Mouse (Mus musculus) right cerebral cortex, postnatal 10 days (tissue): ENCODE data around the gene Zbtb12.
A peak's percentile ranks its signal among the peaks of the same experiment; 100 is the strongest.
"Not testable (repeated sequence)": the region's sequence is repeated elsewhere in the genome, so short reads cannot be mapped to it uniquely, and the experiment has no call there.

ENCODE experiments used
- DNase-seq, 2 experiments: peaks; one replicate each; pipeline ENCODE4 v3.0.0; 2021; ENCODE audit warnings: low spot score in 2 of 2

Gene Zbtb12

DNA sequence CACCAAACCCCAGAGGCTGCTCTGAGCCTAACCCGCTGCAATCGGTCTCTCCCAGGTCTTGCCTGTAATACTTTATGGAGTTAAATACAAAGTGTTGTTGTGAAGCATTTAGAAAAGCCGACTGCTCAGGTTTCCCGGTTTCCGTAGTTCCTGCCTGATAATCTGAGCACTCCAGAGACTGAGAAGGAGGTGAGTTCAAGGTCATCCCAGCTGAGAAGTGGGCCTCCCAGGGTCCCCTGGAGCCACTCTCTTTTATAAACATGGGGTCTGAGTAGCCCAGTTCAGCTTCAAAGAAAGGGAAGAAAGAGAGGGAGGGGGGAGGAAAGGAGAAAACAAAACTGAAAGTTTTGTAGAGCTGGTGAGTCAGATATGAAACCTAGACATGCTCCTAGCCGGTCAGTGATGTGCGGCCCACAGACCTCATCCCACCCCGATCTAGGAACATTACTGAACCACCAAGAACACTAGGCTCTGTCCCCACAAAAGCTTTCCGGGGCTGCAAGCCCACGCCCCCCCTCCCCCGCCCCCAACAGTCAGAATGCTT is at the start of gene Zbtb12:
Zbtb12 (plus strand) TSS at position 148 of the 544 bp plus-strand sequence.
- no peak for DNase-seq

DNA sequence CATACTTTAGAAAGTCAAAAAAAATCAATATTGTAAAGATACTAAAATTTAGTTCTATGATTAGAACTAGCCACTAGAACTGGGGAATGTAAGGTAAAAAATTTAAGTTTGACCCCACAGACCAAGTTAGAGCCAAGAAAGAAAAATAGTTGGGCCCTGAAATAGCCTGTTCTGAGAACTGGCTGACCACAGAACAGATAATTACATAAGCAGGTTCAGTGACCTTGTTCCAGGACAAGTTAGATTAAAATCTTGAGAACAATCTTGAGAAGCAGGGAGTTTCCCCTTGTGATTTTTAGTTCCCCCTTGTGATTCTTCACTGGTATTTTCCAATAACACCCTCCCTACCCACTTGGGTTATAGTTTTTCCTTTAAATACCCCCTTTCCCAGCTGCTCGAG is 48.5 kb upstream of the Zbtb12 start:
- not testable (repeated sequence) for DNase-seq

GRCm38 (mm10) chr17:34836155-34836855 is 43.0 kb upstream of the Zbtb12 start:
- no peak for DNase-seq

GRCm38 (mm10) chr17:34836856-34837221 is 42.4 kb upstream of the Zbtb12 start, which contains the start of the genes Stk19 and Dxo:
Gene Stk19 (minus strand): TSS chr17:34836945.
Gene Dxo (plus strand): TSS chr17:34837019.
- peak; percentile 98 to 99 for DNase-seq

- DNase-seq = peak in 1 of 2 experiments; percentile 47
Observed at GRCm38 (mm10) chr17:34837464-34838324, 41.6 kb upstream of the Zbtb12 start.

DNA sequence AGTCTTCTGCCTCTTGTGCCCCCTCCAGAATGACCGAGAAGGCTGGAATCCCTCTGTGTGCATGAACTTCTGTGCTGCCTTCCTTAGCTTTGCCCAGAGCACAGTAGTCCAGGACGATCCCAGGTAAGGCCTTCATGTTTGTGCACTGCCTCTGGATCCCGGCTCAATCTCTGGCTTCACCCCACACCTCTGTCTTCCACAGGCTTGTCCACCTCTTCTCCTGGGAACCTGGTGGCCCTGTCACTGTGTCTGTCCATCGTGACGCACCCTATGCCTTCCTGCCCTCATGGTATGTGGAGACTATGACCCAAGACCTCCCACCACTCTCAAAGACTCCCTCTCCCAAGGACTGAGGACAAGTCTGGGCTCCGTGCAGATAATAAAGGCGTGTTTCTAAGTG is 40.5 kb upstream of the Zbtb12 start:
- no peak for DNase-seq

DNA sequence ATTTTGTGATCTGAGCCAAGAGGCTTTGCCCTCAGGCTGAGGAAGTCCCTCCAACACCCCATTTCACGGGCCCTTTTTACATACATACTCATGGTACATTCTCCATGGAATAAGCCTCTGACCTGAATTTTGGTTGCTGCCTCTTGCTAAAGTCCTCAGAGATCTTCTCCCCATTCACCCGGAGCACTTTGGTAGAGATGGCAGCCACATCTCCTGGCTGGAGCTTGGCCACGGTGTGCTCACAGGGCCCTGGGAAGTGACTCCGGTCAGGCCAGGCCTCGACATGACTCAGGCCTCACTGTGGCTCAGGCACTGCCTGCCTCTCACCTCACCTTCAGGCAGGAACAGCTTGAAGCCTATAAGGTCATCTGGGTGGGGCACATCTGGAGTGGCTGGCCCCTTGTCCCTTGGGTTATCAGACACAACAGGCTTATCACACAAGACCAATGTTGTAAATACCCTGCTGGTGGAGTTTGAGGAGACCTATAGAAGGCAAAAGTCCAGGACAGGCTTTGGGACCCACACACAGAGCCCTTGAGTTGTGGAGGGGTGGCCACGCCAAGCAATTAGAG is 38.5 kb upstream of the Zbtb12 start:
- DNase-seq = no peak

DNA sequence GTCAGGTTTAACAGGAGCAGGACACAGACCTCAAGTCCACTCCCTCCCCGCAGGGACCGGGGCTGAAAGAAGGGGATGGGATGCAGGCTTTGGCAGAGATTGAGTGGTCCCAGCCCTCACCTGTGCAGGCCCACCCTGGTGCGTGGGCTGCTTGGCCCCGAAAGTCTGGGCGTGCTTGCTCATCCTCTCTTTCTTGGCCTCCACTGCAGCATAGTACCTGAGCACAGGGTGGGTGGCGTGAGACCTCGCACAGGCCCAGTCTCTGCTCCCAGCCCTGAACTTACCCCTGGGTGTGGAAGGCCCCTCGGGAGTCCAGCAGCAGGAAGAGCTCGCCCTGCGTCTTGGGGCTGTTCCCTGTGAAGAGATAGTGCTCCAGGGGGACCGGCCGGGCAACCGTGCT is 34.4 kb upstream of the Zbtb12 start:
- peak in 1 of 2 experiments; percentile 17 for DNase-seq

GRCm38 (mm10) chr17:34847192-34847591 is 32.1 kb upstream of the Zbtb12 start:
- DNase-seq = peak in 1 of 2 experiments; percentile 13

DNA sequence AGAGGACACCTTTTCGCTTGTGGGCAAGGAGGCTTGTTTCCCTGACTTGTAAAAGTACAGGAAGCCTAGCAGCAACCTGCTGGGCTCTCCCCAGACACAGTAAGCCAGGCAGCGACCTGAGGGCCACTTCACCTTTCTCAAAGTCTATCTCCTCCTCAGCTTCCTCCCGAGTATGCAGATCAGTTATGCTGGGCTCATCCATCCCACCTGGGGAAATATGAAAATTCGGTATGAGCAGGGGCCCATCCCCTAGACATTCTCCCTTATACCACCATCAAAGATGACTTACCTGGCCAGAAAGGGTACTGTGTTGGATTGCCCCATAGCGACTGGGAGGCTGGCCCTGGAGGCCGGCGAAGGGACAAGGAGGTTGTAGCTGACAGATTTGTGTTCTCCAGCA is 31.7 kb upstream of the Zbtb12 start:
- DNase-seq = peak in 1 of 2 experiments; percentile 14

DNA sequence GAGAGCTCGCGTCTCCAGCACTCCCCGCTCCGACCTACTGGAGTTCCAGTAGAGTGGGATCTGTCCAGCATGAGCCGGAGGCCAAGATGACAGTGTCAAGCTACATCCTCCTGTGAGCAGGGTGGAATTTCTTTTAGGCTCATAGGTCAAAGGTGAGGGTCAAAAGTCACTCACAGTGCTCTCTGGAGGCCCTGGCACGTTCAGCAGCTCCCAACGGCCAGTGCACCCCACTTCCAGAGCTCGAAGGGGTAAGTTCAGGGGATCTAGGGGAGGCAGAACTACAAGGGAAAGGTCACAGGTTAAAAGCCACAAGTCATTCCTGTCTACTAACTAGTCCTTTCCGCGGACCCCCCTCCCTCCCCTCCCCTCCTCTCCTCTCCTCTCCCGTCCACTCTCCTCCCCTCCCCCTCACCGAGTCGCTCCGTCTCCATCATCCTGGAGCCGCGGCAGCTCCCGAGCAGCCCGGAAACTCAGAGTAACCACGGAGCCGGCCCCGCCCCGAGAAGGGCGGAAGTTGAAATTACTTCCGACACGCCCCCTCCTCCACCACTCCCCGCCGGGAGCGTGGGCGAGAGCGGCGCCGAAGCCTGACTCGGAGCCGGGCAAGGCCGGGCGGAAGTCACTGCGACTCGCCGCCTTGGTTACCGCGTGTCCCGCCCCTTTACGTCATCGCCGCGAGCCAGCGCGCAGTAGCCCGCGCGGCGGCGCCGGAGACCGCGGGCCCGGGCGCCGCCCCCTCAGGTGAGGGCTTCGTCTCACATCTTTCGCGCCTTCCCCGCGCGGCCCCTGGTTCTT is 29.4 kb upstream of the Zbtb12 start, which contains the start of the genes Skiv2l and Nelfe:
Skiv2l (minus strand) TSS at position 489 of the 795 bp plus-strand sequence.
Nelfe (plus strand) TSS at position 670 of the 795 bp plus-strand sequence.
- peak; percentile 99 for DNase-seq

DNA sequence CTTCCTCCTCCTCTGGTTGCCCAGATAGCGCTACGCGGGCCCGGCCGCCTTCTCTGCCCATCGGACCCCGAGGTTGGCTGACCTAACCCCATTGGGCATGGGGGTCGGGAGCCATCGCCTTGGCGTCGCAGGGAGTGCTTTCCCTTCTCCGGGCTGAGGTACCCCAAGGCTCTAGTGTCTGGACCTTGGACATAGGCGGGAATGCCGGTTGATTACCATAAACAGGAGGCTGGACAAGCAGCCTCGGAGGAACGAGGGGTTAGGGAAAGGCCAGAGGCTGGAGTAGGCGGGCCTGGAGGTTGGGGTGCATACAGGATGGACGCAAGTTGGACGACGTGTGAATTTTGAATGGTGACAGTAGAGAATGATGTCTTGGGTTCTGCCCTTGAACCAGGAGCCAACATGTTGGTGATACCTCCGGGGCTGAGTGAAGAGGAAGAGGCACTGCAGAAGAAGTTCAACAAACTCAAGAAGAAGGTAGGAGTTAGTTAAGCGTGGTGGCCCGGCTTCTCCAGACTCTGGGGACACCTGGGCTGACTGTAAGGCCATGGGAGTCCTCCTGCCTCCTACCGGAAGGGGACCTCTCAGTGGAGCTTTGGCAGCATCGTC is 28.7 kb upstream of the Zbtb12 start:
- no peak for DNase-seq

DNA sequence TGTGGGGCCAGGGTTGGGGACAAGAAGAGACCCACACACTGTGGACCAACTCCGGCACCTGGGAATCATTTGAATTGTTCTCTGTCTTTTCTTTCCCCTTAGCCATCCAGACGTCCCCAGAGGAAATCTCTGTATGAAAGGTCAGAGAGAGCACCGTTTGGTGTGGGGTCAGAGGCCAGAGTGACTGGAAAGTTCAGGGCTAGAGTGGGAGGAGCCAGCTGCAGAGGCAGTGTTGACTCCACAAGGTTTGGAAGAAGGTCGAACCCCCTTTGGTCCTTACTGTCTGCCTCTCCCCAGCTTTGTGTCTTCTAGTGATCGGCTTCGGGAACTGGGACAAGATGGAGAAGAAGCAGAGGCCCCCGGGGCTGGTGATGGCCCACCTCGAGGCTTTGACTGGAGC is 25.8 kb upstream of the Zbtb12 start:
- peak in 1 of 2 experiments; percentile 18 for DNase-seq

GRCm38 (mm10) chr17:34854761-34855160 is 24.5 kb upstream of the Zbtb12 start:
- no peak for DNase-seq

GRCm38 (mm10) chr17:34855825-34856224 is 23.5 kb upstream of the Zbtb12 start:
- peak in 1 of 2 experiments; percentile 40 for DNase-seq

DNA sequence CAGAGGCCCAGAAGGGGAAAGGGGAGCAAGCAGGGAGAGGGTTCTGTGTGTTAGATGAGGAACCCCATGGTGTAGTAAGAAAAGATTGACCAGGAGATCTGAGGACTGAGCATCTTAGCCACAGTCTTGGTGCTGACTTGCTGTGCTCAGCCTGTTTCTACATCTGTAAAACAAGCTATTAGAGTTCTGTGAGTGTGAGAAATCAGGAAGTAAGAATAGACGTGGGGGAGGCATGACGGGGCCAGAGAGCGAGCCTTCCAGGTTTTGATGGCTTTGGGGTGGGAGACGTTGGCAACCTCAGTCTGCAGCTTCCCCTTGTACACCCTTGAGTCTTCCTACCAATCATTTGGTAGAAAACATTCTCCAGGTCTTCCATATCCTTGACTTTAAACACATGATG is 20.6 kb upstream of the Zbtb12 start:
- no peak for DNase-seq

DNA sequence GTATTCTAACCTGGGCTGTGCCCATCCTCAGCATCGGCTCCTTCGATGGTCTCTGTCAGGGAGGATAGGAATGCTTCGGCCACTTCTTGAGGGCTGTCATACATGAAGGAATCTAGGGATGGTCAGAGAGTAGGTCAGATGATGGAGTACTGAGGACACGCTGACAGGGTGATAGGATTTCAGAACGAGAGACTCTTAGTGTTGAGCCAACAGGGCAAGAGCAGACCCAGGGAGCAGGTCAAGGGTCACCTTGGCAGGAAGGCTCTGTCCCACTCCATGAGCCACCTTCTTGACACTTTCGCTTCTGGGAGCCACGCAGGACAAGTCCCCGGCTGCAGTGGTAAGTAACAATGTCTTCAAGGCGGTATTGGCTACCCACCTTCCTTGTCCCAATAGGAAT is 18.8 kb upstream of the Zbtb12 start:
- DNase-seq = peak in 1 of 2 experiments; percentile 23

GRCm38 (mm10) chr17:34861704-34862415 is 17.4 kb upstream of the Zbtb12 start:
- DNase-seq = no peak

DNA sequence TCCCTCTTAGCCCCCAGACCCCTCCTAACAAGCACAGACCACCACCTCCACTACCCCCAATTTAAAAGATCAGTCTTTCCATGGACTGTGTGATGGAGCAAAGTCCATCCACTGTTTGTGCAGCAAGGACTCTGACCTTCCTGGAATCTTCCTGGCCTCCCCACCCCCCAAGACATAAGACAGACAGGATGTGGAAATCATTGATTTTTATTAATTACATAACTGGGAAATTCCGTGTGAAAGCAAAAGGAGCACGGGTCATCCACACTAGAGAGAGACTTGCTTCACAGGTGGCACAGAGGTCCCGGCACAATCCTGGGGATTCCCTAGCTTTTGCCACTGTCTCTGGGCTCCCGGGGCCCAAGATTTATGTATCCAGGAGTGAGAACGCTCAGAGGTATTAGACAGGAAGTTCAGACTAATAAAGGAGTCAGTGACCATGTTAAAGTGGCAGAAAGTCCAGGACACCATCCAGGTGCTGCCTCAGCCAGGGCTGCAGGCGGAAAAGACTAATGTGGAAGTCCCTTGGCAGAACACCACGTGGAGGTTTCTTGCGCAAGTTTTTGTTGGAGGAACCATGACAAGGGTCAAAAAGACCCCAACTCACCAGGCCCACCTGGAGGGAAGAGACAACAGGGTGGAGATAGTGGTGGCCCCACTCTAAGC is 16.7 kb upstream of the Zbtb12 start, which contains the start of gene Cfb:
Cfb (minus strand) TSS at position 103 of the 666 bp plus-strand sequence.
- no peak for DNase-seq
